Mouse (Mus musculus) hindbrain, embryonic 14.5 days (tissue): ENCODE measurements at regions not wholly inside any gene's neighbourhood (a gene's known extent, or its start where the extent isn't known, plus 50 kb on each side); places are given as distances from the start of the nearest gene placed in this dataset. TPM values are rescaled to one million over a fixed set of nuclear protein-coding genes. Genes with fewer than 3 reads are reported as not detected.

Experiments used
- microRNA counts: library from miRNA; unstranded; fragments of <30 nt; microRNA quantifications from one replicate; lab custom pipeline; 2016
- microRNA-seq: library from miRNA; unstranded; fragments of <30 nt; microRNA quantifications from one replicate; pipeline ENCODE4, GENCODE M21; 2016

MicroRNAs in the stretch of these regions (microRNA counts, 519-probe panel; counts per million panel counts)
- not detected for microRNA mmu-miR-325 (lab: Ali Mortazavi, UCI)

Small RNA genes lying in the stretch of these regions (microRNA-seq; reads per million reads assigned to microRNA genes)
- 761 reads per million, percentile 75 among the genes with 10 or more reads in this experiment for gene Mir325
